Mouse (Mus musculus) C3H10T1/2 (cell line): ENCODE results near the gene Dnhd1. TPM values are rescaled to one million over a fixed set of nuclear protein-coding genes. Genes with fewer than 3 reads are reported as not detected.

Experiments used
- polyA plus RNA-seq, 2 experiments: library from polyadenylated mRNA; unstranded; fragments of >200 nt; fragmentation: generic; extraction: Trizol; gene quantifications; one replicate each; pipeline ENCODE4 v1.2.1; 2012; ENCODE audit warnings: missing spikeins in 2 of 2

The Dnhd1 gene
- polyA plus RNA-seq, result 1 to 10 TPM in 1 of 2 experiments, under 1 TPM in 1; 0.27 to 3.4 TPM

GRCm38 (mm10) chr7:105650639-105651435, at the start of gene Dnhd1:
TSS of gene Dnhd1 (plus strand) at chr7:105650827.

GRCm38 (mm10) chr7:105633127-105633800, 17.4 kb upstream of the Dnhd1 start, which contains the start of gene Trim3:
TSS of gene Trim3 (minus strand) at chr7:105633571.

GRCm38 (mm10) chr7:105639756-105640155, 10.9 kb upstream of the Dnhd1 start, which contains the start of gene Timm10b:
TSS of gene Timm10b (plus strand) at chr7:105640056.

GRCm38 (mm10) chr7:105640233-105640893, 10.3 kb upstream of the Dnhd1 start, which contains the start of the genes Arfip2 and Gm45799:
TSS of gene Arfip2 (minus strand) at chr7:105640416.
TSS of gene Gm45799 (plus strand) at chr7:105640552.

GRCm38 (mm10) chr7:105736264-105736901, 85.8 kb downstream of the Dnhd1 start, which contains the start of gene Ilk:
TSS of gene Ilk (plus strand) at chr7:105736592.

GRCm38 (mm10) chr7:105736911-105737521, 86.4 kb downstream of the Dnhd1 start, which contains the start of gene Rrp8:
TSS of gene Rrp8 (minus strand) at chr7:105737385.

GRCm38 (mm10) chr7:105743926-105744590, 93.4 kb downstream of the Dnhd1 start, which contains the start of gene Taf10:
TSS of gene Taf10 (minus strand) at chr7:105744361.

GRCm38 (mm10) chr7:105751491-105752433, 101.1 kb downstream of the Dnhd1 start, which contains the start of gene Tpp1:
TSS of gene Tpp1 (minus strand) at chr7:105752235.

Other genes starting within 250 kb of the Dnhd1 start
- under 1 TPM in 1 of 2 experiments, not detected in 1; 0.01 TPM for gene Cnga4, start 246.3 kb upstream of the Dnhd1 start, polyA plus RNA-seq
- under 1 TPM in 1 of 2 experiments, not detected in 1; 0.02 TPM for gene Cckbr, start 225.1 kb upstream of the Dnhd1 start, polyA plus RNA-seq
- gene Cavin3, start 168.5 kb upstream of the Dnhd1 start, polyA plus RNA-seq, result 100 to 1,000 TPM; 166 to 272 TPM
- gene Smpd1, start 96.5 kb upstream of the Dnhd1 start, polyA plus RNA-seq, result 10 to 100 TPM; 32.0 to 79.2 TPM
- 10 to 100 TPM; 28.1 to 45.2 TPM for gene Apbb1, start 69.2 kb upstream of the Dnhd1 start, polyA plus RNA-seq
- 1 to 10 TPM in 1 of 2 experiments, under 1 TPM in 1; 0.11 to 1.8 TPM for gene Hpx, start 50.7 kb upstream of the Dnhd1 start, polyA plus RNA-seq
- 10 to 100 TPM; 18.4 to 39.5 TPM for gene Trim3, start 17.3 kb upstream of the Dnhd1 start, polyA plus RNA-seq
- 100 to 1,000 TPM; 161 to 212 TPM for gene Timm10b, start 10.8 kb upstream of the Dnhd1 start, polyA plus RNA-seq
- gene Arfip2, start 10.4 kb upstream of the Dnhd1 start, polyA plus RNA-seq, result 10 to 100 TPM; 43.3 to 46.2 TPM
- 10 to 100 TPM; 52.9 to 60.4 TPM for gene Gm45799, start 10.3 kb upstream of the Dnhd1 start, polyA plus RNA-seq
- gene Ilk, start 85.8 kb downstream of the Dnhd1 start, polyA plus RNA-seq, result 100 to 1,000 TPM; 185 to 199 TPM
- 10 to 100 TPM; 13.0 to 19.8 TPM for gene Rrp8, start 86.6 kb downstream of the Dnhd1 start, polyA plus RNA-seq
- gene Taf10, start 93.5 kb downstream of the Dnhd1 start, polyA plus RNA-seq, result 100 to 1,000 TPM; 243 to 661 TPM
- gene Tpp1, start 101.4 kb downstream of the Dnhd1 start, polyA plus RNA-seq, result 10 to 100 TPM in 1 of 2 experiments, 1 to 10 TPM in 1; 7.0 to 47.4 TPM
- under 1 TPM; 0.05 to 0.97 TPM for gene Dchs1, start 136.8 kb downstream of the Dnhd1 start, polyA plus RNA-seq
- 100 to 1,000 TPM; 396 to 429 TPM for gene Mrpl17, start 160.3 kb downstream of the Dnhd1 start, polyA plus RNA-seq